Mouse (Mus musculus) C2C12 (cell line): ENCODE measurements around the gene Sdhaf1. TPM values are rescaled to one million over a fixed set of nuclear protein-coding genes. Genes with fewer than 3 reads are reported as not detected.

Experiments
- H3K27me3 ChIP-seq: one replicate; pipeline ENCODE4 v1.6.1; 2011; ENCODE audit not compliant: control insufficient read depth, insufficient read depth, insufficient read length
- H3K36me3 ChIP-seq: one replicate; pipeline ENCODE4 v1.6.1; 2011; ENCODE audit not compliant: control insufficient read depth, insufficient read depth
- H3K4me3 ChIP-seq: one replicate; pipeline ENCODE4 v1.5.1; 2011; ENCODE audit warnings: mild to moderate bottlenecking, control low read depth; ENCODE audit not compliant: poor library complexity, insufficient read depth, severe bottlenecking
- H3K79me2 ChIP-seq: one replicate; pipeline ENCODE4 v1.6.1; 2011; ENCODE audit not compliant: control insufficient read depth, insufficient read depth
- H3K79me3 ChIP-seq: one replicate; pipeline ENCODE4 v1.6.1; 2011; ENCODE audit warnings: low read depth, control low read depth
- H3ac ChIP-seq: one replicate; pipeline ENCODE3; 2011; ENCODE audit warnings: low read depth; ENCODE audit not compliant: control insufficient read depth, insufficient read length
- CEBPB ChIP-seq: IDR thresholded peaks from one replicate; pipeline ENCODE4 v1.6.1; 2011; ENCODE audit warnings: low read depth, mild to moderate bottlenecking, control low read depth, moderate library complexity
- CTCF ChIP-seq: IDR thresholded peaks from one replicate; pipeline ENCODE4 v1.5.1; 2011; ENCODE audit not compliant: control insufficient read depth, insufficient read depth, insufficient read length
- FOSL1 ChIP-seq: IDR thresholded peaks from one replicate; pipeline ENCODE4 v1.8.0; 2011; ENCODE audit warnings: mild to moderate bottlenecking, low read length; ENCODE audit not compliant: poor library complexity, insufficient read depth, severe bottlenecking
- MAX ChIP-seq: IDR thresholded peaks from one replicate; pipeline ENCODE4 v1.6.1; 2011; ENCODE audit warnings: mild to moderate bottlenecking, control low read depth
- MYOD1 ChIP-seq: IDR thresholded peaks from one replicate; pipeline ENCODE4 v1.6.1; 2011; ENCODE audit warnings: low read depth; ENCODE audit not compliant: control insufficient read depth, insufficient read length
- MYOG ChIP-seq: IDR thresholded peaks from one replicate; pipeline ENCODE4 v1.6.1; 2011; ENCODE audit not compliant: control insufficient read depth, insufficient read length; ENCODE audit errors: extremely low read depth
- USF1 ChIP-seq: IDR thresholded peaks from one replicate; pipeline ENCODE4 v1.6.1; 2011; ENCODE audit warnings: low read depth, mild to moderate bottlenecking, control low read depth, moderate library complexity
- polyA plus RNA-seq: library from polyadenylated mRNA; unstranded; fragments of >200 nt; fragmentation: generic; extraction: Trizol; gene quantifications from one replicate; pipeline ENCODE4 v1.2.1, GENCODE M21; 2012; ENCODE audit warnings: missing spikeins

The Sdhaf1 gene
- polyA plus RNA-seq, 1 experiment, result 9.9 TPM

DNA sequence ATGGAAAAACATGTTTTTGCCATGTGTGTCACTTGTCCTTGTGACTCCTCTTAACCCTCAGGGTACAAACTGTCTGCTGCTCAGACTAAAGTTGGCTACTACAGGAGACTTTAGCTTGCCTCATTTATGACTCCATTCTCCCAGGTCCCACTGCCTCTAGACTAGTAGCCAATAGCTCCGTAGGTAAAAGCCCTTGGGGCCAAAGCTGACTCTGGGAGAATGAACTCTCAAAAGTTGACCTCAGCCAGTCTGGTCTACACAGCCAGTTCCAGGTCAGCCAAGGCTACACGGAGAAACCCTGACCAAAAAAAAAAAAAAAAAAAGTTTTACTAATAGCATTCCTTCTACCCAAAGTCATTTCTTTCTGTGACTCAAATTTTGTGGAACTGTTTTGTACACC lies 44.8 kb downstream of the Sdhaf1 start:
- Histone ChIP-seq H3K36me3 (no peaks in the 10 kb centered on the region), H3K27me3 (no peaks in the 10 kb centered on the region), H3K79me3 (no peaks in the 10 kb centered on the region), H3K4me3 (no peak overlapping the region), H3K79me2 (peaks cover 9% of the 10 kb centered on the region), H3ac (no peak overlapping the region)
- TF ChIP-seq MYOG (no peak), MYOD1 (no peak), MAX (no peak), USF1 (no peak), CEBPB (no peak), CTCF (no peak), FOSL1 (no peak)

DNA sequence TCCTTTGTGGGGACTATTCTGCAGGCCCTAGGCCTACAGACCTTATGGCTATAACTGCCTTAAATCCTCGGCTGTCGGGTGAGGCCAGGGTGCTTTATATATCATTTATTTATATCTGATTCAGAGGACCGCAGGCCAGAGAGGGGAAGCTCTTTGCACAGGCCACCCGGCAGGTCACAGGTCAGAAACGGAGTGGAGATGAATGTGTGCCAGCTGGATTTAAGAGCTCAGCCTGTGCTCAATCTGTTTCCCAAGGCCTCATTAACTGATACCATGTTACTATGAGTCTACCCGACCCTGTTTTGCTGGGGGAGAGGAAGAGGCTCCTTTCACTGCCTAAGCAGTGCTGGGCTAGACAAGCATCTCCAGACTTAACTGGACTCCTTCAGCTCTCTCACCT lies 49.3 kb downstream of the Sdhaf1 start:
- Histone ChIP-seq H3K4me3 (no peak overlapping the region), H3K36me3 (no peaks in the 10 kb centered on the region), H3K79me2 (peaks cover 9% of the 10 kb centered on the region), H3K79me3 (no peaks in the 10 kb centered on the region), H3K27me3 (no peaks in the 10 kb centered on the region), H3ac (no peak overlapping the region)
- TF ChIP-seq CEBPB (no peak), FOSL1 (no peak), MYOD1 (no peak), CTCF (no peak), USF1 (no peak), MYOG (no peak), MAX (no peak)

Other genes with a start within 250 kb of the Sdhaf1 start
- gene Gm26920, start 233.5 kb downstream of the Sdhaf1 start, polyA plus RNA-seq, result 0.05 TPM
- gene Zfp566, start 233.4 kb downstream of the Sdhaf1 start, polyA plus RNA-seq, result 3.1 TPM
- gene Zfp260, start 229.1 kb downstream of the Sdhaf1 start, polyA plus RNA-seq, result 8.6 TPM
- gene Zfp382, start 202.0 kb downstream of the Sdhaf1 start, polyA plus RNA-seq, result 3.8 TPM
- gene Zfp146, start 154.1 kb downstream of the Sdhaf1 start, polyA plus RNA-seq, result 15.8 TPM
- 7.9 TPM for gene Cox7a1, start 139.8 kb downstream of the Sdhaf1 start, polyA plus RNA-seq
- 588 TPM for gene Capns1, start 125.1 kb downstream of the Sdhaf1 start, polyA plus RNA-seq
- 175 TPM for gene Polr2i, start 91.9 kb downstream of the Sdhaf1 start, polyA plus RNA-seq
- gene Tbcb, start 91.6 kb downstream of the Sdhaf1 start, polyA plus RNA-seq, result 180 TPM
- not detected for gene Ovol3, start 88.2 kb downstream of the Sdhaf1 start, polyA plus RNA-seq
- gene Thap8, start 43.8 kb downstream of the Sdhaf1 start, polyA plus RNA-seq, result 0.07 TPM
- gene Wdr62, start 43.5 kb downstream of the Sdhaf1 start, polyA plus RNA-seq, result 12.8 TPM
- gene Clip3, start 32.2 kb downstream of the Sdhaf1 start, polyA plus RNA-seq, result 40.6 TPM
- gene Alkbh6, start 15.2 kb downstream of the Sdhaf1 start, polyA plus RNA-seq, result 28.7 TPM
- 0.20 TPM for gene Syne4, start 9.1 kb downstream of the Sdhaf1 start, polyA plus RNA-seq
- 0.81 TPM for gene E130208F15Rik, start 2.2 kb downstream of the Sdhaf1 start, polyA plus RNA-seq
- 0.20 TPM for gene Lrfn3, start 38.9 kb upstream of the Sdhaf1 start, polyA plus RNA-seq
- gene Tyrobp, start 89.9 kb upstream of the Sdhaf1 start, polyA plus RNA-seq, result not detected
- not detected for gene Hcst, start 96.0 kb upstream of the Sdhaf1 start, polyA plus RNA-seq
- 0.04 TPM for gene Nfkbid, start 97.8 kb upstream of the Sdhaf1 start, polyA plus RNA-seq
- 0.29 TPM for gene Aplp1, start 121.6 kb upstream of the Sdhaf1 start, polyA plus RNA-seq
- gene Kirrel2, start 133.8 kb upstream of the Sdhaf1 start, polyA plus RNA-seq, result not detected
- 0.60 TPM for gene Nphs1, start 134.4 kb upstream of the Sdhaf1 start, polyA plus RNA-seq
- gene Prodh2, start 169.7 kb upstream of the Sdhaf1 start, polyA plus RNA-seq, result 0.02 TPM
- 2.4 TPM for gene Arhgap33, start 211.2 kb upstream of the Sdhaf1 start, polyA plus RNA-seq
- 66.8 TPM for gene Hspb6, start 228.3 kb upstream of the Sdhaf1 start, polyA plus RNA-seq
- 8.7 TPM for gene Proser3, start 228.4 kb upstream of the Sdhaf1 start, polyA plus RNA-seq
- gene Lin37, start 235.9 kb upstream of the Sdhaf1 start, polyA plus RNA-seq, result 38.4 TPM
- gene U2af1l4, start 239.4 kb upstream of the Sdhaf1 start, polyA plus RNA-seq, result 63.6 TPM
- 0.73 TPM for gene Gm49396, start 239.4 kb upstream of the Sdhaf1 start, polyA plus RNA-seq
- gene Psenen, start 239.7 kb upstream of the Sdhaf1 start, polyA plus RNA-seq, result 173 TPM
- 0.56 TPM for gene Igflr1, start 241.5 kb upstream of the Sdhaf1 start, polyA plus RNA-seq